Mouse (Mus musculus) embryonic facial prominence, embryonic 12.5 days (tissue): ENCODE results near the gene Asah2. TPM values are rescaled to one million over a fixed set of nuclear protein-coding genes. Genes with fewer than 3 reads are reported as not detected.
"Not testable (repeated sequence)": the region's sequence is repeated elsewhere in the genome, so short reads cannot be mapped to it uniquely, and the experiment has no call there.

Source experiments
- ATAC-seq: fragments of 200-750 bp; cut with Nextera tagmentation; 2 replicates; pipeline ENCODE4 v1.8.0; 2017; ENCODE audit not compliant: insufficient number of reproducible peaks, insufficient read depth, low FRiP score, low TSS enrichment
- H3K27ac ChIP-seq: fragments of 300-500 bp; sonication (generic); 2 replicates; pipeline ENCODE4 v1.5.1; 2016; ENCODE audit warnings: mild to moderate bottlenecking
- H3K27me3 ChIP-seq: fragments of 300-500 bp; sonication (generic); 2 replicates; pipeline ENCODE4 v1.6.1; 2016; ENCODE audit warnings: mild to moderate bottlenecking, moderate library complexity
- H3K36me3 ChIP-seq: fragments of 300-500 bp; sonication (generic); 2 replicates; pipeline ENCODE4 v1.6.1; 2016; ENCODE audit warnings: mild to moderate bottlenecking
- H3K4me1 ChIP-seq: fragments of 300-500 bp; sonication (generic); 2 replicates; pipeline ENCODE4 v1.6.1; 2016
- H3K4me2 ChIP-seq: fragments of 300-500 bp; sonication (generic); replicated peaks from 2 replicates; pipeline ENCODE4 v1.6.1; 2016; ENCODE audit warnings: mild to moderate bottlenecking, moderate library complexity
- H3K4me3 ChIP-seq: fragments of 300-500 bp; sonication (generic); 2 replicates; pipeline ENCODE4 v1.5.1; 2016; ENCODE audit warnings: mild to moderate bottlenecking
- H3K9ac ChIP-seq: fragments of 300-500 bp; sonication (generic); 2 replicates; pipeline ENCODE4 v1.6.1; 2016; ENCODE audit warnings: mild to moderate bottlenecking, moderate library complexity
- H3K9me3 ChIP-seq: fragments of 300-500 bp; sonication (generic); 2 replicates; pipeline ENCODE4 v1.6.1; 2016; ENCODE audit warnings: mild to moderate bottlenecking, moderate library complexity
- WGBS: fragments of 180-500 bp; shearing (Covaris S2); methylation state at CpG from one replicate; pipeline ENCODE4 v1.1.7; 2016; 5-methylcytosine and 5-hydroxymethylcytosine counted together
- polyA plus RNA-seq: library from polyadenylated mRNA; unstranded; fragments of >200 nt; fragmentation: Nextera tagmentation; extraction: Ambion mirVana; gene quantifications from 2 replicates; pipeline ENCODE4 v1.2.1, GENCODE M21; 2016

Gene Asah2
- 1.6 and 1.7 TPM in 2 replicates for polyA plus RNA-seq

- H3K4me3 ChIP-seq, result peak within 1 kb of the TSS; percentile 65
- H3K4me1 ChIP-seq, result peaks cover 8% of the 10 kb centered on the region
- peak within 1 kb of the TSS; percentile 87 for H3K9ac ChIP-seq
- peak; percentile 95 for ATAC-seq
- peak within 1 kb of the TSS; percentile 57 for H3K4me2 ChIP-seq
- WGBS, result under 1% methylated on average over 27 of the region's 28 CpGs
- no peaks in the 10 kb centered on the region for H3K27me3 ChIP-seq
- H3K36me3 ChIP-seq, result no peaks in the 10 kb centered on the region
- H3K27ac ChIP-seq, result peak within 1 kb of the TSS; percentile 86
- no peaks in the 10 kb centered on the region for H3K9me3 ChIP-seq
These were observed at the start of gene Asah2 for GRCm38 (mm10) chr19:32107771-32108306. TSS of gene Asah2 (minus strand) at chr19:32108211.

DNA sequence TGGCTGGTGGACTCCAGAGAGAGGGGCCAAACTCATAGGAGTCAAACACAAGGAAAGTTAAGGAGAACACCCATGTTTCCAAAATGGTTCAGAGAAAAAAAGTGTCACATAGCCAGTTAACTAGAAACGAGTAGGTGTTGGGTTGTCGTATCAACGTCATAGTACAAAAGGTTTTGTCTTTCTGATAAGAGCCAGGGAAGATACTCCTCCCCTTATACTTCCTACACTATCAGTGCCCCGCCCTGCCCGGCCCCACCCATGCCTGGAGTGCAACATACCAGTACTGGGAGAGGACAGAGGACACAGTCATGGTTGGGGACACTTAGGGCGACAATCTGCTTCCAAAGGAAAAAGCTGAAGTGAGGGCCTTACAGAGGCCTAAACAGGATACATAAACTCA lies 49.0 kb upstream of the Asah2 start:
- Histone ChIP-seq H3K27me3 (no peaks in the 10 kb centered on the region), H3K4me3 (no peak overlapping the region), H3K27ac (0 out of 2 replicates have a peak overlapping the region, but pooled peaks have one; percentile 12), H3K4me1 (no peaks in the 10 kb centered on the region), H3K36me3 (peaks cover 14% of the 10 kb centered on the region), H3K9me3 (no peaks in the 10 kb centered on the region), H3K4me2 (no peak overlapping the region), H3K9ac (no peak overlapping the region)
- ATAC-seq, result no peak
- WGBS, result 92% methylated on average over 6 of the region's 6 CpGs

GRCm38 (mm10) chr19:32152529-32152928 lies 44.5 kb upstream of the Asah2 start:
- no peak for ATAC-seq

DNA sequence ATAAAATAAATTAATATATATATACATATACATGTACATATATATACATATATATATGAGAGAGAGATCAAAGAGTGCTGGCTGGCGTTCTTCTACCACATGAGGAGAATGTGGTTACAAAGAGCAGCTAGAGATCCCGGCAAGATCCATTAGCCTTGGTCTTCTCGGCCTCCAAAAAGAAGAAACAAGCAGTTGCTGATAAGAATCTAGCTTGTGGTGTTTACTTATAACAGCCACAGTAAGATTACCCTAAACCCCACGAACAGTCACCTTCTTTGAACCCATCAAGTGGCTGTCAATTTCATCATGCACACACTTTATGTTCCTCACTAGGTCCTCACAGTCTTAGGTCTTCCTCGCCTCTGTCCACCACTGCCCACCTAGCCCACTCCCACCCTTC lies 40.7 kb upstream of the Asah2 start:
- H3K36me3 ChIP-seq, result no peaks in the 10 kb centered on the region
- no peaks in the 10 kb centered on the region for H3K4me1 ChIP-seq
- no peak overlapping the region for H3K4me3 ChIP-seq
- WGBS, result 88% methylated on average over 5 of the region's 5 CpGs
- H3K27me3 ChIP-seq, result no peaks in the 10 kb centered on the region
- H3K27ac ChIP-seq, result no peak overlapping the region
- H3K9ac ChIP-seq, result no peak overlapping the region
- no peaks in the 10 kb centered on the region for H3K9me3 ChIP-seq
- H3K4me2 ChIP-seq, result no peak overlapping the region
- no peak for ATAC-seq

More at GRCm38 (mm10) chr19:32152529-32152928, 44.5 kb upstream of the Asah2 start:
- Histone ChIP-seq H3K36me3 (no peaks in the 10 kb centered on the region), H3K27ac (no peak overlapping the region), H3K4me2 (no peak overlapping the region), H3K4me1 (no peaks in the 10 kb centered on the region), H3K9ac (no peak overlapping the region), H3K4me3 (no peak overlapping the region), H3K27me3 (no peaks in the 10 kb centered on the region), H3K9me3 (no peaks in the 10 kb centered on the region)
- WGBS, result 74% methylated on average over 6 of the region's 6 CpGs

DNA sequence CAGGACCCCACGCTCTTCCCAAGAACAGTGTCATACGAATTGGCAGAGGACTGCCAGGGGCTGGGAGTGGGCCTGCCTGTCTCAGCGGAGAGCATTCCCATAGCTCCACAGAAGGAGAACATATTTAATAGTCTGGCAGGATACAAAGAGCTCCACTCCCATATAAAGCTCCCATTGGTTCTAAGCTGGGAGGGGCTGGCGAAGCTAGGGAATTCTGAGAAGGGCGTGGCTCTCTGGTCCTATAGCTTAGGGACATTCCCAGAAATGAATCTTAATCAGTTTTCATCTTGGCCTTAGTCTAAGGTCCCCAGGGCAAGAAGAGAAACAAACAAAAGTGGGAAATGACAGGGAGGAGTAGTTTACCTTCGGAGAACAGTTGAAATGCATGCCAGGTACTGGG lies 34.4 kb upstream of the Asah2 start:
- WGBS, result 89% methylated on average over 6 of the region's 6 CpGs
- no peaks in the 10 kb centered on the region for H3K4me1 ChIP-seq

GRCm38 (mm10) chr19:32138361-32139088 lies 30.5 kb upstream of the Asah2 start:
- 61% methylated on average over 14 of the region's 14 CpGs for WGBS

More for the DNA sequence above, 34.4 kb upstream of the Asah2 start:
- Histone ChIP-seq H3K4me2 (no peak overlapping the region), H3K27ac (no peak overlapping the region), H3K36me3 (no peaks in the 10 kb centered on the region), H3K4me3 (no peak overlapping the region), H3K9me3 (no peaks in the 10 kb centered on the region), H3K9ac (no peak overlapping the region), H3K27me3 (no peaks in the 10 kb centered on the region)
- no peak for ATAC-seq

GRCm38 (mm10) chr19:32137904-32138303 lies 29.9 kb upstream of the Asah2 start:
- H3K27me3 ChIP-seq, result no peaks in the 10 kb centered on the region
- 89% methylated on average over 5 of the region's 5 CpGs for WGBS

More at GRCm38 (mm10) chr19:32138361-32139088, 30.5 kb upstream of the Asah2 start:
- H3K9me3 ChIP-seq, result no peaks in the 10 kb centered on the region
- no peak overlapping the region for H3K4me2 ChIP-seq
- H3K4me1 ChIP-seq, result 0 out of 2 replicates have a peak, but pooled peaks cover 2% of the 10 kb centered on the region
- ATAC-seq, result no peak
- H3K27me3 ChIP-seq, result no peaks in the 10 kb centered on the region
- H3K36me3 ChIP-seq, result no peaks in the 10 kb centered on the region
- no peak overlapping the region for H3K9ac ChIP-seq
- no peak overlapping the region for H3K27ac ChIP-seq
- H3K4me3 ChIP-seq, result no peak overlapping the region

GRCm38 (mm10) chr19:32136888-32137625 lies 29.0 kb upstream of the Asah2 start:
- Histone ChIP-seq H3K4me2 (no peak overlapping the region), H3K4me1 (0 out of 2 replicates have a peak, but pooled peaks cover 2% of the 10 kb centered on the region), H3K9ac (no peak overlapping the region), H3K9me3 (no peaks in the 10 kb centered on the region), H3K27me3 (no peaks in the 10 kb centered on the region), H3K36me3 (no peaks in the 10 kb centered on the region), H3K27ac (no peak overlapping the region), H3K4me3 (no peak overlapping the region)
- 55% methylated on average over 4 of the region's 4 CpGs for WGBS
- no peak for ATAC-seq

More at GRCm38 (mm10) chr19:32137904-32138303, 29.9 kb upstream of the Asah2 start:
- Histone ChIP-seq H3K4me1 (0 out of 2 replicates have a peak, but pooled peaks cover 2% of the 10 kb centered on the region), H3K9me3 (no peaks in the 10 kb centered on the region), H3K27ac (no peak overlapping the region), H3K36me3 (no peaks in the 10 kb centered on the region), H3K4me3 (no peak overlapping the region), H3K4me2 (no peak overlapping the region), H3K9ac (no peak overlapping the region)
- no peak for ATAC-seq

DNA sequence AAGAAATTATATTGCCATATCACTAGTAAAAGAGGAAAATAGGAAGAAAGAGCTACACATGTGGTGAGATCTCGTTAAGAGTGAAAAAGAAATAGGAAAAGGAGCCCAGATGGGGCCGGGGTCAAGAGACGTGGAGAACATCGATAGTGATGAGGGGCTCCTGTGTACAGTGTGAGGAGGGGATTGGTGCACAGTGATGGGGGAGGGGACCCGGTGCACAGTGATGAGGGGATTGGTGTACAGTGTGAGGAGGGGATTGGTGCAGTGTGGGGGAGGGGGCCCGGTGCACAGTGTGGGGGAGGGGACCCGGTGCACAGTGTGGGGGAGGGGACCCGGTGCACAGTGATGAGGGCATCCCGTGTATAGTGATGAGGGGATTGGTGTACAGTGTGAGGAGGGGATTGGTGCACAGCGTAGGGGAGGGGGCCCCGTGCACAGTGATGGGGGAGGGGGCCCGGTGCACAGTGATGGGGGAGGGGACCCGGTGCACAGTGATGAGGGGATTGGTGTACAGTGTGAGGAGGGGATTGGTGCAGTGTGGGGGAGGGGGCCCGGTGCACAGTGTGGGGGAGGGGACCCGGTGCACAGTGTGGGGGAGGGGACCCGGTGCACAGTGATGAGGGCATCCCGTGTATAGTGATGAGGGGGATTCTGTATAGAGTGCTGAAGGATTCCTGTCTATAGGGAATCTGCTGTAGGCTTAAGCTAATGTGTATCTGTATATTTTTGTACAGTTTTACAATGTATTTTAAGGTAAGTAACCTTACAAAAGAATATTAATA lies 23.9 kb upstream of the Asah2 start:
- peak; percentile 74; the same call in 1 of the 2 replicates for ATAC-seq
- not testable (repeated sequence) for H3K9me3 ChIP-seq, H3K4me2 ChIP-seq, H3K4me1 ChIP-seq, H3K4me3 ChIP-seq, H3K9ac ChIP-seq, H3K36me3 ChIP-seq, H3K27ac ChIP-seq, H3K27me3 ChIP-seq
- 81% methylated on average over 17 of the region's 17 CpGs for WGBS

GRCm38 (mm10) chr19:32129281-32129680 lies 21.3 kb upstream of the Asah2 start:
- no peak for ATAC-seq
- H3K9me3 ChIP-seq, result no peaks in the 10 kb centered on the region
- WGBS, result 95% methylated on average over 8 of the region's 8 CpGs

GRCm38 (mm10) chr19:32127180-32127850 lies 19.3 kb upstream of the Asah2 start:
- H3K9me3 ChIP-seq, result no peaks in the 10 kb centered on the region
- H3K4me2 ChIP-seq, result no peak overlapping the region
- no peak for ATAC-seq
- H3K4me3 ChIP-seq, result no peak overlapping the region
- no peak overlapping the region for H3K9ac ChIP-seq
- H3K27ac ChIP-seq, result no peak overlapping the region
- WGBS, result 75% methylated on average over 10 of the region's 10 CpGs
- 0 out of 2 replicates have a peak, but pooled peaks cover 5% of the 10 kb centered on the region for H3K36me3 ChIP-seq
- H3K27me3 ChIP-seq, result no peaks in the 10 kb centered on the region
- H3K4me1 ChIP-seq, result no peaks in the 10 kb centered on the region

More at GRCm38 (mm10) chr19:32129281-32129680, 21.3 kb upstream of the Asah2 start:
- no peak overlapping the region for H3K4me2 ChIP-seq
- no peak overlapping the region for H3K4me3 ChIP-seq
- H3K4me1 ChIP-seq, result no peaks in the 10 kb centered on the region
- no peaks in the 10 kb centered on the region for H3K27me3 ChIP-seq
- H3K36me3 ChIP-seq, result 0 out of 2 replicates have a peak, but pooled peaks cover under 1% of the 10 kb centered on the region
- no peak overlapping the region for H3K9ac ChIP-seq
- no peak overlapping the region for H3K27ac ChIP-seq
